Mouse (Mus musculus): Measurements from ENCODE around the gene Atp1a1.

The Atp1a1 gene

DNA sequence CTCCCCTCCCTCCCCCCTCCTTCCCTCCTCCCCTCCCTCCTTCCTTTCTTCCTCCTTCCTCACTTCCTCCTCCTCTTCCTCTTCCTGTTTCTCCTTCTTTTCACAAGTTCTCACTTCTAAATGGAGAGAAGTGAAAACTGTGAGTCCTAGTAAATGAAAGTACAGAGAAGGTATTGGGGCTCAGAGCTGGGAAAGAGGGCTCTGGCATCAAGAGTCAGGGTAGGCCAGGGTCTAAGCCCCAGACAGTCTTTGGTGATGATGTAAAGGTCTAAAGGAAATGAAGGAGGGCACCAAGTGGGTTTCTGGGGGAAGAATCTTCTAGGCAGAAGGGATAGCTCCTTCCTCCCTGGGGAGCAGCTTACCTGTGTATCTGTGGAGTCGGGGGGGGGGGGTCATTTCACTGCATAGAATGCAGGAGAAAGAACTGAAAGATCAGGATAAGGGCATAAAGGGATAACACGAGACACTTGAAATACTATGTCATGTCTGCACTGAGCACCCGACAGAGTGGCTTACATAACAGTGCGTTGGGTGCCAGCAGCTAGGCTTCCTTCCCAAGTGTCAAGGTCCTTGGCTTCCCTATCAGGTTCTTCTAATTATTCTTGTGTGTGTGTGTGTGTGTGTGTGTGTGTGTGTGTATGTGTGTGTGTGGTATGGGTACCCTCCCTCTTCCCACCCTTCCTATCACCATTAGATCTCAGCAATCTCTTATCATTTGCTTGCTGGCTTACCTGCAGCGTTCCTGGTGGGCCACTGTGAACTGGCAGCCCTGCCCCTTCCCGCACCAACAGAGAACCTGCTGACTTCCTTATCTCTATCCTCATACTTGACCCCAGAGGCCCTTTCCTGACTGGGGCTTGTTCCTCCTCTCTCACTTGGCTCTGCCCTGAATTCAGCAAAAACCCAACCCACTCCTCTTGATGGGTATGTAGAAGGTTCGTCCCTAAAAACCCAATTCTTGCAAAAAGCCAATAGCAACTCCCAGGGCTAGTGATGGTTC lies 51.6 kb downstream of the Atp1a1 start:
- DNase-seq (ENCODE audit: low spot score), result no peak

DNA sequence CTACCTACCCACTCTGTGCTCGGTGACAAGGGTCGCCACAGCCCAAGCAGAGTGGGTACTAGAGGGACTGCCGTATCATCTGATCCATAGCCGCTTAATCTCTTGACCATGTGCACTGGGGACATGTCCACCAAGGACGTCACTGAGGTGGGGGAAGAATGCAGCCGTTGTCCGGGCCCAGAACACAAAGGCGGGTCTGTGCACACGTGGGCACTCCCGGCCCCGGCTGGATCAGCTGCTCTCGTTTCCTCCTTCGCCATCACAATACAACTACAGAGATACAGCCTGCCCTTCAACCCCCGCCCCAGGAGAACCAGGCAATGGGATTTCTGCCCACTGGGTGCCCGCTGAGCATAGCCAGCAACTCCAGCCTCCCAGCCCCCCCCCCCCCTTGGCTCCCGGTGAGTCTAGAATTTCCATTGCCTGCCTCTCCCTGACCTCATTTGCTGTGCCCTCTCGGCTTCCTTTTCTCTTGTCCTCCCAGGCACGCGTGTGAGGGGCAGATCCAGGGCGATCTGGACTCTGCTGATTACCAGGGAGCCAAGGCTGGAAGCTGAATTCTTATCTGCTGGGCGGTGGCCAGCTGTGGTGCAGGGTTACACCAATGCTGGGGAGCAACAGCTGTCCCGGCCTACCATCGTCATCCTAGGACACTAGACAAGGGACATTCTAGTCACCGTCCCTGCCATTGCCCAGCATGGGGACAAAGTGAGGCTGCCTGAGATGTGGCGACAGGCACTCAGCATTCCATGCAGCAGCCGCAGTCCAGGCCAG lies 52.8 kb downstream of the Atp1a1 start:
- DNase-seq (ENCODE audit: low spot score), result peak; percentile 24

DNA sequence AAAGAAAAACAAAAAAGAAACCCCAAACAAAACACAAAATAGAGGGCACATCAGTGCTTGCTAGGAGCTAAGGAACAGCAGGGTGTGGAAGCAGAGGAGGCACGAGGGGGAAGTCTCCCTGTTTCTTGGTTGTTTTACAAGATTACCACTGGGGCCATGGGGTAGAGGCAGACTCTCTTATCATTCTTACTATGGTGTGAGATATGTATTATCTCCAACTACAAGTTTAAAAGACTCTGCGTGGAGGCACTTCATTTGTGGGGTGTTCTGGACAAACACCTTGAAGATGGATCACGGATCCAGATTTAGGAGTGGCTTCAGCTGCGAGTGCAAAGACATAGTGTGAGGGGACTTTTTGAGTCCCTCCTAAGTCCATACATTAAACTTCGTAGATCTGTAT lies 54.7 kb downstream of the Atp1a1 start:
- DNase-seq (ENCODE audit: low spot score), result no peak

DNA sequence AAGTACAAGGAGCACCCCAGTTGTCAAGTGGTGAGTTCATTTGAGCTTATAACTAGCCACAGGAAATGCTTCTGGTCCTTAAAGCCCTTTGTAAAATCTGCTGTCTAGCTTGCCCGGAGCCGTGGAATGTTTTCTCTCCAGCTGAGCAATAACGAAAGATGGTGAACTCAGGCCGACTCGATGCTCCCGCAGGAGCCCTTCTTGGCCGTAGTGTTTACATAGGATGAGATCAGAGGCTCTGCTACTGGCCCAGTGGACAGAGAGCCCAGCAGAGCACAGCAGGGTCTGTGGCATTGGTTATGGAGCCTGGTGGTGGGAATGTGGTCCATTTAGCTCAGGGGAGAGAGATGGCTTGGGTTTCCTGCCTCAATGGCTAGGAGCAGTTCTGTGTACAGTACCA lies 60.4 kb downstream of the Atp1a1 start:
- DNase-seq (ENCODE audit: low spot score), result no peak

DNA sequence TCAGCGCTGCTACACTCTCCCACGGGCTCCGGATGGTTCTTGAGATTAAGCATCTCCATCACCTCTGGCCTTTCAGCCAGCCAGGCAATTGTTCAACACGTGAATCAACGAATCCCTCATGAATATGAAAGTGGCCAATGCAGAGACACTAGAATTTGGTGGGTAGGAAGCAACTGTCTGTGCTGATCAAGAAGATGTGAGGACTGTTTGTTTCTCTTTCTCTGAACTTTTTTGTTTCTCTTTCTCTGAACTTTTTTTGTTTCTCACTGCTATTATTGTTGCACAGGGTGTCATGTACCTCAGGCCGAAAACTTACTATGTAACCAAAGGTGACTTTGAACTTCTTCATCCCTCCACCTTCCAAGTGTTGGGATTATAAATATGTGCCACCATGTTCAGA lies 62.9 kb downstream of the Atp1a1 start:
- no peak for DNase-seq (ENCODE audit: low spot score)

DNA sequence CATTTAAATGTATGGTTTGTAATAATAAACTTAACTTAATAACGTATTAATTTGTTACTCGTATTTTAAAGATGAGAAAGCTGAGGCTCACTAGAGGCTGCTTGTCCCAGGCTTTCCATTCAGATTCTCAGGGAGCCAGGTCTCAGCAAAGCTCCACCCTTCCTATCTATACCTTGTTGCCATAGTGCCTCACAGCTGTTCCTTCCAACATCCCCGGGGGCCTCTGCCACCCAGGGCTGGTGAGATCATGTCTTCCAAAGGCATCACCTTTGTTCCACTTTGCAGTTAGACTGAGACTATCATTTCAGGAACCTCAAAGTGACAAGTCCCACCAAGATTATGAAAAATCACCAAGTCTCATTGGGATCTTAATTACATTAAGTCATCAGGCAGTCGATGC lies 63.9 kb downstream of the Atp1a1 start:
- no peak for DNase-seq (ENCODE audit: low spot score)

DNA sequence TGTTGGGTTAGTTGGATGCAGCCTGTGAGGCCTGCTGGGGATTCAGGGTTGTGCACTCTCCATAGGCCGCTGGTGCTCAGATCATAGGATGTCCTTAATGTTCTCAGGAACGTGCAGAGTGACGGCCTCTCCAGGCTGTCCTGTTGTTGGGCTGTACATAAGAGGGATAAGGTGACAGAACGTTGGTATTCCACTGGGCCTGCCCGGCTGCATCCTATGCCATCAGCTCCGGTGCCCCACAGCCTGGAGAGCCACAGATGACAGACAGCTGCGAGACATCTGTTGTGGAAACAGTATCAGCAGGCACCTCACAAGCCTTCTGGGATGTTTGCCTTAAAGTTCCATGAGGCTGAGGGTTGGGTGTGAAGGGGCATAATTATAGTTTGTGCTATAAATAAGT lies 68.2 kb downstream of the Atp1a1 start:
- DNase-seq (ENCODE audit: low spot score), result no peak

DNA sequence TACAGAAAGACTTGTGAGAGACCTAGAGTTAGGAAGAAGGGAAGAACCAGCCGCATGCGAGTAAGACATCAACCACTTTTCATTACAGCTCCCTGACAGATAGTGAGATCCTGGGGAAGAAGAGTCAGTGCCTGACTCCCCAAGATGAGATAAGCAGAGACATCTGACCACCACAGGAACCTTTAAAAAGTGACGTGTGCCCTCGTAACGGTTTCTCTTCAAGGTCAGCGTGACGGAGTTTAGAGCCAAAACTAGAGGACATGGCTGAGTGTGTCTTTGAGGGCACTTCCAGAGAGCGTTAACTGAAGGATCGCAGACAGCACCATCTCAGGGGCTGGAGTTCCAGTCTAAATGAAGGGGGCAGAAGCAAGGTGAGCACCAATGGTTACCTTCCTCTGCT lies 70.2 kb downstream of the Atp1a1 start:
- DNase-seq (ENCODE audit: low spot score), result no peak

DNA sequence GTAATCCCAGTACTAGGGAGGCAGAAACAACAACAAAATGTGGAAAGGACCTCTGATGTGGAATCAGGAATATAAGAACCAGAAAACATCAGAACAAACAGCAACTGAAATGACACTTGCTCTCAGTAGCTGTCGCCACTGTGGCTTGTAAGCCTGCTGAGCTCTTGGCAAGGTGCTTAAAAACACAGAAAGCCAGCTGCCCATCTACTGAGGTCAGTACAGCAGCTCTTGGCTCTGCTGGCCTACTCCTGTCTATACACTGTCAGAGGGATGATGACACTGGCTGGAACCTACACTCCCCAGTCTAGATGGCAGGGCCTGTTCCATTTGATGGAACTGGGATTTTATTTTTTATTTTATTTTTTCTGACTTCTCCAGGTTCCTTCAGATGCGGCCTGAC lies 71.1 kb downstream of the Atp1a1 start:
- DNase-seq (ENCODE audit: low spot score), result no peak

DNA sequence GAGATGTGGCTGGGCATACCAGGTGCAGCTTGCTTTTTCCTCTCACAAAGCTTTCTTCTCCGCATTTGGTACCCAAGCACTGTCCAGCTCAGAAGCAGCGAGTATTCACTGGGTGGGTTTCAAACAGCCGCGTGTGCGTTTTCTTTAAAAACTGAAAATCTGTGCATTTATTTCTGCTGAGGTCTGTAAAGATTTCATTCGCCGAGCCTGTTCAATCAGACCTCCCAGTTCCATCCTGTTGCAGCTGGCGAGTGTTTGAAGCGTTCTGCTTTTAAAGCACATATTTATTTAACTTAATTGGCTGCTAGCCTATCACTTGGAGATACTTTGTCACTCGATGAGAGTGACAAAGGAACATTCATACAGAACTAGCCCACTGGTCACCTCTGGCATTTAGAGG lies 73.6 kb downstream of the Atp1a1 start:
- no peak for DNase-seq (ENCODE audit: low spot score)

DNA sequence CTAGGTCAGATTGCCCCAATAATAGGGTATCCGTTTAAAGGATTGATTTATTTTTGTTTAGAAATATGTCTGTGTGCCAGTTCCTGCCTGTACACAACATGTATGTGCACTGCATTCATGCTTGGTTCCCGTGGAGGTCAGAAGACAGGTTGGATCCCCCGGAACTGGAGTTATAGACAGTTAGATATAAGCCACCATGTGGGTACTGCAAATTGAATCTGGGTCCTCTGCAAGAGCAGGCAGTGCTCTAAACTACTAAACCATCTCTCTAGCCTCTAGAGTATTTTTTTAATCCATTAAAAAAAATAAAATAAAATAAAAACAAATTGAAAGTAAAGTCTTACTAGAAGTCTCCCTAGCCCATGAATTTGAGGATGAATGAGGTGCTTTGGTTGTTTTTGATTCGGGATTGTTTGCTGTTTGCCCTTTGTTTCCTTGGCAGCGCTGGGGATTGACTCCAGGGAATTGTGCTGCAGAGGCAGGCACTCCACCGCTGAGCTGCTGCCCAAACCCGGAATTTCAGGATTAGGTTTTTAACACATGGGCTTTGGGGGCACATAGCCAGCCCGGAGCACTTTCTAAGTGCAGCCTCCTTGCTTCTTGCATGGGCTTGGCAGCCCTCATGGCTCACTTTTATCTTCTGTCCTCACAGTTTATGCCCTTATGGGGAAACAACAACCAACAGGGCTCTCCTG lies 75.4 kb downstream of the Atp1a1 start:
- no peak for DNase-seq (ENCODE audit: low spot score)

DNA sequence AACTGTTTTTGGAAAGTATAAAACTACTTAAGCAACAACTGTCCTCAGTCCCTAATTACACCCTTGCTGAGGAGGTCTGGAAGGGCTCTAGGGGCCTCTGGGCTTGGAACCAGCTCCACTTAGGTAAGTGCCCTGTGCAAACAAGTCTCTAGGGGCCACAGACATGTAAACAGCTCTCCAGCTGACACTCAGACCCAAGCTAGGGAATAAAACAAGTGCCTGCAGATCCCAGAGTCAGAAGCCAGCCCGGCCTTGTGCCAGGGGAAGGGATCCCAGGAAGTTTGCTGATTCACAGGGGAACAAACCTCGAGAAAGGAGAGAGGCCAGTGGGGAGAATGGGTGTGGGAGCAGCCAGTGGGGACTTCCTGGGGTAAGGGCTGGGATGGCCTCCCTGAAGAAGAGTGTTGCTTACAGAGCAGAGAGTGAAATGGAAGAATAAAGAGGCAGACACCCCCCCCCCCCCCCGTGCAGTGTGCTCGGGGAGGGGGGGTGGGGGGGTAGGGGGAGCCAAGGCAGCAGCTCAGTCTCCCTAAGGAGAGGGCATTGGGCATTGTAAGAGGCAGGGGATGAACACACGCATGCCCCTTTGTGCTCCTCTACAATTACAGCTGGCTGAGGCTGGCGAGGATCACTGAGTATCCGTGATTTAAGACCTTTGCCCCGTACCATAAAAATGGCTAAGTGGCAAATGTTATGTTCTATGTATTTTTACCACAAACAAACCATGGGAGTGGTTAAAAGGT lies 76.2 kb downstream of the Atp1a1 start:
- DNase-seq (ENCODE audit: low spot score), result no peak

DNA sequence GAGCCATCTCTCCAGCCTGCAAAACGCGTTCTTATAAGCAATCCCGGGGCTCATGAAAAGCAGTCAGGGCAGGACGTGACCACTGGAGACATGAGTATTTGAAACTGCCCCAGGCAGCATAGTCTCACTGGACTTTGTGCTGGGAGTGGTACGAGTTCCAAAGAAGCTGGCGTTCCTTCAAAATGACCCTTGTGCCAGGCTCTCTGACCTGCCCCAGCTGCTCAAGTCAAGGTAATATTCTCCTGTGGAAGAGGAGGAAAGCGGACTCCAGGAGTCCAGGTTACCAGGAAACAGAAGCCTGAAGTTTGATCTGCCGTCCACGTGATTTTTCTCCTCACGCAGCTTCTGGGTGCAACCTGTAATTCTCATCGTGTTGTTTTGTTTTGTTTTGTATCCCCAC lies 77.9 kb downstream of the Atp1a1 start:
- no peak for DNase-seq (ENCODE audit: low spot score)

All from layer of hippocampus, adult 9-10 months (tissue).